Comparison of ENCODE assay signal across 8 mouse cellular contexts in genomic region chr4:118576097-118576496, GRCm38 (mm10). TPM values are rescaled to one million over a fixed set of nuclear protein-coding genes. Genes with fewer than 3 reads are reported as not detected.
DNase-seq lines count a peak whose midpoint lies in the region; ATAC-seq and TF ChIP-seq lines count a peak whose summit lies in the region.

No protein-coding gene starts in this region.

- H3K9me3 ChIP-seq in limb, embryonic 14.5 days (ENCODE audit: control insufficient read depth, low read length), result no peaks in the 10 kb centered on the region
- no peaks in the 10 kb centered on the region for H3K9me3 ChIP-seq in neural tube, embryonic 11.5 days (ENCODE audit: control insufficient read depth, low read length)
- no peaks in the 10 kb centered on the region for H3K9me3 ChIP-seq in stomach, embryonic 14.5 days (ENCODE audit: control insufficient read depth, low read depth, low read length)

- no peak overlapping the region for H3K4me3 ChIP-seq in gastrocnemius, adult 2 months
- no peak overlapping the region for H3K4me3 ChIP-seq in kidney, adult 2 months (ENCODE audit: insufficient read depth, low read depth, low read length)
- no peak overlapping the region for H3K4me3 ChIP-seq in limb, embryonic 14.5 days (replicated peaks; ENCODE audit: low read length)
- H3K4me3 ChIP-seq in neural tube, embryonic 11.5 days (ENCODE audit: low read depth, low read length), result no peak overlapping the region
- H3K4me3 ChIP-seq in stomach, embryonic 14.5 days (ENCODE audit: low read depth, low read length), result no peak overlapping the region

- TF ChIP-seq POLR2A in kidney, adult 2 months (IDR thresholded peaks at IDR 0.05; ENCODE audit: low read depth, low read length), result no peak
- TF ChIP-seq POLR2A in limb, embryonic 14.5 days (IDR thresholded peaks at IDR 0.05; ENCODE audit: borderline replicate concordance, extremely low read depth, insufficient read depth, insufficient read length), result no peak

- H3K36me3 ChIP-seq in kidney, adult 2 months (ENCODE audit: control insufficient read depth, insufficient read depth, low read length), result no peaks in the 10 kb centered on the region
- H3K36me3 ChIP-seq in limb, embryonic 14.5 days (ENCODE audit: control insufficient read depth, insufficient read depth, low read length), result no peaks in the 10 kb centered on the region
- H3K36me3 ChIP-seq in neural tube, embryonic 11.5 days (ENCODE audit: control insufficient read depth, insufficient read depth, low read length), result no peaks in the 10 kb centered on the region
- H3K36me3 ChIP-seq in stomach, embryonic 14.5 days (ENCODE audit: control insufficient read depth, insufficient read depth, low read length), result no peaks in the 10 kb centered on the region

- no peak overlapping the region for H3K27ac ChIP-seq in gastrocnemius, adult 2 months
- H3K27ac ChIP-seq in kidney, adult 2 months (ENCODE audit: insufficient read depth, low read depth, low read length), result no peak overlapping the region
- H3K27ac ChIP-seq in limb, embryonic 14.5 days (replicated peaks; ENCODE audit: low read depth, low read length), result no peak overlapping the region
- no peak overlapping the region for H3K27ac ChIP-seq in neural tube, embryonic 11.5 days (ENCODE audit: low read depth, low read length)
- H3K27ac ChIP-seq in stomach, embryonic 14.5 days (ENCODE audit: low read length), result no peak overlapping the region

- intact Hi-C loops in gastrocnemius, adult 2 months (cut with DNase I), result no loop called here

- peak; percentile 39 for DNase-seq in cerebellum, adult 11 months
- DNase-seq in cerebellum, postnatal 36 days, result peak; percentile 76 to 77
- DNase-seq in gastrocnemius, adult 2 months, result peak; percentile 76
- peak; percentile 80 for DNase-seq in kidney, adult 2 months
- peak; percentile 88 for DNase-seq in limb, embryonic 14.5 days (ENCODE audit: low spot score)
- peak; percentile 89 for DNase-seq in neural tube, embryonic 11.5 days (ENCODE audit: low spot score)

- H3K4me2 ChIP-seq in limb, embryonic 14.5 days (replicated peaks; ENCODE audit: low read depth, low read length, severe bottlenecking), result no peak overlapping the region
- no peak overlapping the region for H3K4me2 ChIP-seq in neural tube, embryonic 11.5 days (ENCODE audit: low read depth)
- no peak overlapping the region for H3K4me2 ChIP-seq in stomach, embryonic 14.5 days (replicated peaks; ENCODE audit: low read depth, low read length)

- TF ChIP-seq CTCF in gastrocnemius, adult 2 months (IDR thresholded peaks at IDR 0.05), result peak; percentile 79
- peak; percentile 81 for TF ChIP-seq CTCF in kidney, adult 2 months (conservative IDR thresholded peaks at IDR 0.05; ENCODE audit: insufficient read depth, insufficient read length, low read depth, low read length)

- no peak for ATAC-seq in cerebellum, adult (ENCODE audit: insufficient number of reproducible peaks, low FRiP score, low TSS enrichment)
- ATAC-seq in limb, embryonic 14.5 days (ENCODE audit: low FRiP score, low read depth), result peak; percentile 57; the same call in 1 of the 2 replicates
- ATAC-seq in neural tube, embryonic 11.5 days (ENCODE audit: insufficient read depth, low FRiP score, low TSS enrichment), result no peak; the same call in 1 of the 2 replicates
- 0 out of 2 replicates have a peak, but pooled peaks have one; percentile 28 for ATAC-seq in stomach, embryonic 14.5 days (ENCODE audit: insufficient number of reproducible peaks, insufficient read depth, low FRiP score, low read depth)

- no peaks in the 10 kb centered on the region for H3K27me3 ChIP-seq in kidney, adult 2 months (replicated peaks; ENCODE audit: control insufficient read depth, insufficient read depth, low read length)
- H3K27me3 ChIP-seq in limb, embryonic 14.5 days (ENCODE audit: control insufficient read depth, insufficient read depth, low read length), result no peaks in the 10 kb centered on the region
- H3K27me3 ChIP-seq in neural tube, embryonic 11.5 days (ENCODE audit: control insufficient read depth, insufficient read depth, low read length), result no peaks in the 10 kb centered on the region
- no peaks in the 10 kb centered on the region for H3K27me3 ChIP-seq in stomach, embryonic 14.5 days (ENCODE audit: control insufficient read depth, insufficient read depth, low read length)

- no peaks in the 10 kb centered on the region for H3K4me1 ChIP-seq in kidney, adult 2 months (ENCODE audit: control insufficient read depth, insufficient read depth, low read length)
- H3K4me1 ChIP-seq in limb, embryonic 14.5 days (ENCODE audit: control insufficient read depth, insufficient read depth, low read length), result no peaks in the 10 kb centered on the region
- no peaks in the 10 kb centered on the region for H3K4me1 ChIP-seq in neural tube, embryonic 11.5 days (ENCODE audit: control insufficient read depth, insufficient read depth, low read length)
- no peaks in the 10 kb centered on the region for H3K4me1 ChIP-seq in stomach, embryonic 14.5 days (ENCODE audit: control insufficient read depth, insufficient read depth, low read length)

- WGBS in kidney, adult 2 months, result 8% methylated on average over 6 of the region's 6 CpGs
- WGBS in limb, embryonic 14.5 days, result 7% methylated on average over 6 of the region's 6 CpGs
- WGBS in neural tube, embryonic 11.5 days, result 14% methylated on average over 6 of the region's 6 CpGs
- WGBS in stomach, embryonic 14.5 days, result 2% methylated on average over 6 of the region's 6 CpGs

- no peak overlapping the region for H3K9ac ChIP-seq in limb, embryonic 14.5 days (ENCODE audit: low read depth, low read length, severe bottlenecking)
- H3K9ac ChIP-seq in neural tube, embryonic 11.5 days (ENCODE audit: low read length), result no peak overlapping the region
- H3K9ac ChIP-seq in stomach, embryonic 14.5 days (replicated peaks; ENCODE audit: low read depth, low read length), result no peak overlapping the region

RNA-seq across cellular contexts. Expression of gene Tmem125, which starts 32.3 kb away (rescaled TPM):
- not detected for total RNA-seq in gastrocnemius, adult 2 months (2021)
- polyA plus RNA-seq in kidney, adult 2 months (2012; rRNA removed), result 30.3 and 44.7 TPM in 2 replicates
- polyA plus RNA-seq in limb, embryonic 14.5 days (2012; rRNA removed), result 5.2 and 6.0 TPM in 2 replicates
- 7.6 and 11.1 TPM in 2 replicates for polyA plus RNA-seq in limb, embryonic 14.5 days (2014; fragmentation: Nextera tagmentation; extraction: Ambion mirVana)
- polyA plus RNA-seq in neural tube, embryonic 11.5 days (2014; fragmentation: Nextera tagmentation; extraction: Ambion mirVana), result 0.66 TPM in 1 of 2 replicates, not detected in the other
- 5.0 and 6.5 TPM in 2 replicates for polyA plus RNA-seq in stomach, embryonic 14.5 days (2014; fragmentation: Nextera tagmentation; extraction: Ambion mirVana)

RNA-seq across cellular contexts. Expression of gene Cfap57, which starts 44.5 kb away (rescaled TPM):
- total RNA-seq in gastrocnemius, adult 2 months (2021), result not detected
- 0.06 and 0.08 TPM in 2 replicates for polyA plus RNA-seq in kidney, adult 2 months (2012; rRNA removed)
- polyA plus RNA-seq in limb, embryonic 14.5 days (2012; rRNA removed), result 0.08 and 0.18 TPM in 2 replicates
- 0.25 and 0.65 TPM in 2 replicates for polyA plus RNA-seq in limb, embryonic 14.5 days (2014; fragmentation: Nextera tagmentation; extraction: Ambion mirVana)
- 0.47 and 0.48 TPM in 2 replicates for polyA plus RNA-seq in neural tube, embryonic 11.5 days (2014; fragmentation: Nextera tagmentation; extraction: Ambion mirVana)
- 0.19 and 0.20 TPM in 2 replicates for polyA plus RNA-seq in stomach, embryonic 14.5 days (2014; fragmentation: Nextera tagmentation; extraction: Ambion mirVana)

RNA-seq across cellular contexts. Expression of gene Ebna1bp2, which starts 44.5 kb away (rescaled TPM):
- 10 to 100 TPM; 24.9 to 26.7 TPM for total RNA-seq in gastrocnemius, adult 2 months (2021)
- 24.0 and 29.4 TPM in 2 replicates for polyA plus RNA-seq in kidney, adult 2 months (2012; rRNA removed)
- 62.1 and 100 TPM in 2 replicates for polyA plus RNA-seq in limb, embryonic 14.5 days (2012; rRNA removed)
- 139 and 148 TPM in 2 replicates for polyA plus RNA-seq in limb, embryonic 14.5 days (2014; fragmentation: Nextera tagmentation; extraction: Ambion mirVana)
- polyA plus RNA-seq in neural tube, embryonic 11.5 days (2014; fragmentation: Nextera tagmentation; extraction: Ambion mirVana), result 165 and 170 TPM in 2 replicates
- polyA plus RNA-seq in stomach, embryonic 14.5 days (2014; fragmentation: Nextera tagmentation; extraction: Ambion mirVana), result 137 and 147 TPM in 2 replicates

RNA-seq across cellular contexts. Expression of gene 2610528J11Rik, which starts 49.3 kb away (rescaled TPM):
- not detected for total RNA-seq in gastrocnemius, adult 2 months (2021)
- polyA plus RNA-seq in kidney, adult 2 months (2012; rRNA removed), result 166 and 182 TPM in 2 replicates
- 3.7 and 4.3 TPM in 2 replicates for polyA plus RNA-seq in limb, embryonic 14.5 days (2012; rRNA removed)
- 9.5 and 10.9 TPM in 2 replicates for polyA plus RNA-seq in limb, embryonic 14.5 days (2014; fragmentation: Nextera tagmentation; extraction: Ambion mirVana)
- polyA plus RNA-seq in neural tube, embryonic 11.5 days (2014; fragmentation: Nextera tagmentation; extraction: Ambion mirVana), result 0.43 and 0.74 TPM in 2 replicates
- 17.9 and 18.3 TPM in 2 replicates for polyA plus RNA-seq in stomach, embryonic 14.5 days (2014; fragmentation: Nextera tagmentation; extraction: Ambion mirVana)

Comparison
In these comparisons a context has a peak if more than half of its experiments do, and no peak if none do; other contexts are left out.
1. DNase-seq: peak in every context shown above with its lines; median percentile 89 in neural tube, embryonic 11.5 days; 88 in limb, embryonic 14.5 days; 80 in kidney, adult 2 months; 76 in cerebellum, postnatal 36 days; 76 in gastrocnemius, adult 2 months; 39 in cerebellum, adult 11 months.
2. ATAC-seq: peak in limb, embryonic 14.5 days (single experiment) and stomach, embryonic 14.5 days (single experiment); none in cerebellum, adult (single experiment) and neural tube, embryonic 11.5 days (single experiment).